Mouse (Mus musculus): Measurements from ENCODE around the gene Gm45213. TPM values are rescaled to one million over a fixed set of nuclear protein-coding genes. Genes with fewer than 3 reads are reported as not detected.
A peak's percentile ranks its signal among the peaks of the same experiment; 100 is the strongest.
"Not testable (repeated sequence)": the region's sequence is repeated elsewhere in the genome, so short reads cannot be mapped to it uniquely, and the experiment has no call there.

The Gm45213 gene
- total RNA-seq, 2 experiments from 2014 or later, result not detected

DNA sequence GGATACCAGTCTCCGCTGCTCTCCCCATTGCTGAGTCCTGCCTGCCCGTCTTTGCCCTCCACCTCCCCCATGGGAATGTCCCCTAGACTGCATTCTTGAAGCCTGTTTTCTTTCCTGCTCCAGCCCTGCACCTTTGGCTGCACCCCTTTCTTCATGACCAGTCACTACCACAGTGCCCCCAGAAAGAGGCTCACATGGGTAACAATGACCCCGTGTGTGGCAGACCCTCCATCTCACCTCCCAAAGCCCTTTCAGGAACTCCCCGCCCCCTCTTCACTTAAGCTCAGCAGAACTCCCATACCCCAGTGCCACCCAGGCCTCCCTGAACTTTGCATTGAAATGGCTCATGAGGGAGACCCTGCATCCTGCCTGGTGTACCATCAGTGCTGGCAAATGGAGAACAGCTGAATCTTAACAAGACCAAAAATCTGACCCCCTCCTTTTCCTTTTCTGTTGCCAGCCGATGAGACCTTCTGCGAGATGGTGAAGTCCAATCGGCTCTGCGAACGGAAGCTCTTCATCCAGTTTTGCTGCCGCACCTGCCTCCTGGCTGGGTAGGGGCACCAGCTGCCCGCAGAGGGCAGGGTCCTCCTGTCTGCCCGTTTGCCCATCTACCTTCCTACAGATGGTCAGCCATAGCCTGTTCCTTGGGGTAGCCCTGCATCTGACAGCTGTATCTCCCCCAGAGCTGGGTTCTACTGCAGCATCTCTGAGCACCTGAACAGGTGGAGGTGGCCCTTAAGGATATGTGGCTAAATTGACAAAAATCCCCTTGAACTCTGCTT, 5.2 kb downstream of the Gm45213 start:
- DNase-seq (ENCODE audit: low spot score in 2 of 2), result no peak

GRCm38 (mm10) chr7:66053946-66054483, 10.6 kb downstream of the Gm45213 start:
- DNase-seq (ENCODE audit: low spot score in 2 of 2), result no peak

GRCm38 (mm10) chr7:66055356-66055755, 12.0 kb downstream of the Gm45213 start:
- not testable (repeated sequence) for DNase-seq (ENCODE audit: low spot score in 2 of 2)

DNA sequence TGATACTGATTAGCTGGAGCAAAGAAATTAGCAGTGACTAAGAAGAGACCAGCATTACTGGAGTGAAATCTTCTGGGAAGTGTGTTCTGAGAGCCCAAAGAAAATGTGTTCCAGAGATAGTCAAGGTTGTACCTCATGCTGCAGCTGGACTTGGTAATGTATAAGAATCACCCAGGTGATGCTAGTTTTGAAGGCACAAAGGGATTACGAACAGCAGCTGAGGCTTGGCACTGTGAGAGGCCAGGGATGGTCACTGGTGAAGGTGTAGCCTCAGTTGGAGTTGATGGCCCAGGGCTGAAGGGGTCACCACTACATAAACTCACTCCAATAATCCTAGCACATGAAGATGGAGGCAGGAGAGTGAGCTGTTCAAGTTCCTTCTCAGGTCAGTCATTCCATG, 15.3 kb downstream of the Gm45213 start, which contains the start of gene Snrpa1:
Gene Snrpa1, plus strand, starts transcription at position 301 of the 400 bp plus-strand sequence.
- no peak for DNase-seq (ENCODE audit: low spot score in 2 of 2)

DNA sequence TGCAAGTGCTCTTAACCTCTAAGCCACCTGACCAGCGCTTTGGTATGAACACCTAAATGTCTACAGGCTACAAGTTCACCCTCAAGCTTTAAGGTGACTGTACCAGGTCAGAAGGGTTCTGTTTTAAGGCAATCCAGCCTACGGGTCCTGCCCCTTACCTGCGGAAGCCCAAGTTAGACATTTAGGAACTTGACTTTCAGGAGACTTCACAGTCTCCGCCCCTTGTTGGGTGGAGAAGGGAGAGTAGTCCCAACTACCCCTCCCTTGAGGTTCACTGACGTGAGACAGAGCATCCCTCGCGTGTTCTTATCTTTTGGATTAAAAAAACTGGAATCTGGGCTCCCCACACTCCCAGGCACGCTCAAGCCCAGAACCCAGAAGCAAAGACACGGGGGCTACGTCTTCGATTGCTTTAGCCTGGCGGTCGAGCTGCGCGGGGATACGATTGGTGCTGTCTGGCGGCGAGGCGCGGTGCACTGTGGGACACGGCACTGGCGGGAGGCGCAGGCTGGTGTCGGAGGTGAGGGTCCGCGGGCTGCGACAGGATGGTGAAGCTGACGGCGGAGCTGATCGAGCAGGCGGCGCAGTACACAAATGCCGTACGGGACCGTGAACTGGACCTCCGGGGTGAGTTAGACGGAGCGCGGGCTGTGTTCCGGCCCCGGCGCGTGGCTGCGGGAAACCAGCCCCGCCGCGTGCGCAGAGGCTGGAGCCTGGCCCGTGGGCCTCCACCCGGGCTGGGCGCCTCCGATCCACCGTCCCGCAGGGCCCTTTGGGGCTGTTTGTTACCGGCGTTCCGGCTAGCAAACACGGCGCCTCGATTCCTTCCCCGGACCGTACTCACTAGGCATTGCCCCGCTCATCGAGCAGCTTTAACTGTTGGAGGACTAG, 16.9 kb downstream of the Gm45213 start:
- DNase-seq (ENCODE audit: low spot score in 2 of 2), result peak; percentile 87 to 89

- DNase-seq (ENCODE audit: low spot score in 2 of 2), result no peak
Measured at GRCm38 (mm10) chr7:66061057-66061456, 17.7 kb downstream of the Gm45213 start.

DNA sequence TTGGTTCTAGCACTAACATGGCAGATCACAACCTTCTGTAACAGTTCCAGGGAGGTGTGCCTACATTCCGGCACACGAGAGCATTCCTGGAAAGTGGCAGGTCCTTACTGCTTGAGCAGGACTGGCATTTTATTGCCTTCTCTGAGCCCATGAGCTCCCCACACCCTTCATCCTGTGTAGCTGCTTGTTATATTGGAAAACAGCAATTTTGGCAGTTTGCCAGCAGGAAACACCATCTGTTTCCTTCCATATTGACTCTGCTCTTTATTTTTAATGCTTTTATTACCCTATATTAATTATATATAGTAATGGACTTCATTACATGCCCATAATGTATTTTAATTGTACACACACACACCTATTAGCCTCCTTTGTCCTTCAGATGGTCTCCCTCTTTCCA, 33.0 kb downstream of the Gm45213 start:
- DNase-seq (ENCODE audit: low spot score in 2 of 2), result no peak

- DNase-seq (ENCODE audit: low spot score in 2 of 2), result peak; percentile 90 to 97
Measured at GRCm38 (mm10) chr7:66079364-66080230, 36.2 kb downstream of the Gm45213 start, which contains the start of gene Selenos. Selenos (plus strand) TSS chr7:66079649.

GRCm38 (mm10) chr7:66080231-66080613, 36.8 kb downstream of the Gm45213 start:
- DNase-seq (ENCODE audit: low spot score in 2 of 2), result no peak

DNA sequence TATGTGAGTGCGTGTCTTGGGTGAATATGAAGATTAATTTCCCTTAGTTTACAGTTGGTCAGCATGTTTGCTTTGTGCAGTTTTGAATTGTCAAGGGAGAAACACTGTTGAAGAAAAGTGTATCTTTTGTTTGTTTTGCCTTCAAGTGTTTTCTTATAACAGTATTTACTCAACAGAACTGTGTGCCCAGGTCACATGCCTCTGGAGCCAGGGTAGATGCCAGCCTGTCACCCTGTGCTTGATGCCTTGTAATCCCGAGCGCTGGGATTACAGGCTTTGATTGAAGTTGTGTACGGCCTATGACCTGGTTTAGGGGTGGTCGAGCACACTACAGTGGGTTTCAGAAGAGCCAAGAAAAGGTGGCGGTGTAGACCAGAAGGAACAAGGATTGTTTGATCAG, 40.4 kb downstream of the Gm45213 start:
- DNase-seq (ENCODE audit: low spot score in 2 of 2), result no peak

- DNase-seq (ENCODE audit: low spot score in 2 of 2), result no peak
Measured at GRCm38 (mm10) chr7:66084546-66084945, 41.1 kb downstream of the Gm45213 start.

GRCm38 (mm10) chr7:66087652-66088051, 44.2 kb downstream of the Gm45213 start:
- DNase-seq (ENCODE audit: low spot score in 2 of 2), result no peak

DNA sequence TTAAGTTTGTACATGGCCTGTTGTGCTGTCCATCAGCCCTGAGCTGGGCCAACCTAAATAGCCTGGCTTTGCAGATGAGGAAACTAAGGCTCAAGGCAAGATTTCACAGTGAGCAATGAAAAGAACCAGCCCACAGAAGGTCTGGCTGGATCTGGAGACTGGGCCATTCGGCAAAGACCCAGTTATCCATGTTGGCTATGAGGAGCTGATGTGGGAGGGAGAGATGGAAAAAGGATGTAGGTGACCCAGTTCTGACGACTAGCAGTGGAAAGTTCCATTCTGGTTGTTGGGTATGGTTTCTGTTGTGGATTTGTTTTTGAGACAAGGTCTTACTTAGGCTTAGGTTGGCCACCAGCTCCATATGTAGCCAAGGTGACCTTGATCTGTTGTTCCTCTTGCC, 44.7 kb downstream of the Gm45213 start:
- DNase-seq (ENCODE audit: low spot score in 2 of 2), result no peak

DNA sequence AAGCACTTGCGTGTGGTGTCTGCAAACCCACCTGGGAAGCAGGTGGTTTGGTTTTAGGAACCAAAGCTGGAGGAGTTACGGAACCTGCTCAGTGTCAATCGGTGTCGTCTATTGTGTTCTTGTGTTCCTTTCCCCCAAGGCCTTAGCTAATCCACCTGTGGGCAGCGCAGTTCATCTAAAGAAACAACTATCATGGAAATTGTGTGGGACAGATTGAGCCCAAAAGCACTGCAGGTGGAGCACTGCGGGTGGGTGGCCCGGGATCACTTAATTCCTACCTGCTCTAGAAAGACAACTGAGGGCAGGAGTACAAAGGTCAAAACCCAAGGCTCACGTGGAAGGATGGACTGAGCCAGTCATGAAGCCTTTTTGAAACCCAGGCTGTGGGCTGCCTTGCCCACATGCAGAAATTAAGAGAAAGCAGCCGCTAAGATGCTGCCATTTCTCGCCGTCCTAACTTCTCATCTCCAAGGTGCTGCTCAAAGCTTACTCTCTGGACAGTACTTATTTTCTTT, 47.3 kb downstream of the Gm45213 start:
- DNase-seq (ENCODE audit: low spot score in 2 of 2), result no peak

- no peak for DNase-seq (ENCODE audit: low spot score in 2 of 2)
Measured at GRCm38 (mm10) chr7:66091553-66091952, 48.2 kb downstream of the Gm45213 start.

DNA sequence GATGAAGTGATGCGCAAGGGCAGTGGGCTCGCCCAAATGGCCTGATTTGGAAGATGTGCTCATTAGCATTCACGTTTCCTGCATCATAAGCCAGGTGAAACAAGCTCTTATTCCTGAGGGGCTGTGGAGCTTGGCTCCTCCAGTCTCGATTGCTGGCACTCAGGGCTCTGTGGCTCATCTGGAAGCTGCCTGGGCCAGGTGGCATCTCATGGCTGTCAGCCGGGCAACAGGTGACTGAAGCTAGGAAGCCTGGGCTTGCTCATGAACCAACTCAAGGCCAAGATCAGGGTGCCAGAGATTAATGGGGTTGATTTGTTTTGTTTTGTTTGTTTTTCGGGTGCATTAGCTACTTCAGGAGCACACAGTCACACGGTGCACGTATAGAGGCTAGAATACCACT, 49.3 kb downstream of the Gm45213 start:
- no peak for DNase-seq (ENCODE audit: low spot score in 2 of 2)

DNA sequence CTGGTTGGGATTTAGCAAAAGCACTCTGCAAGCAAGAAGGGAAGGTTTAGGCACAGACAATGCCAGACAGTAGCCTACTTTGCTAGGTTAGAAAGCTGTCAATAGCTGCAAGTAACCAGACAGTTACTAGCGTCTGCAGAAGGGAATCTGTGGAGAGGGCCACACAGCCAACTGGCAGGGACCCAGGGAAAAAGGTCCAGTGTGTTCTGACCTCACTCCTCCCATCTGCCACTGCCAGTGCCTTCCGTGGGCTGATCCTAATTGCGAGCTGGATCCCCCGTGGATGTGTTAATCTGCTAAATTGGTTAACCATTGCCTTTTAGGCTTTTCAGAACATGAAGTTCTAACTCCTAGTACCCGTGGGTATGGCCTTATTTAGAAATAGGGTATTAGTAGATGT, 50.7 kb downstream of the Gm45213 start:
- DNase-seq (ENCODE audit: low spot score in 2 of 2), result no peak

- DNase-seq (ENCODE audit: low spot score in 2 of 2), result no peak
Measured at GRCm38 (mm10) chr7:66098803-66099202, 55.4 kb downstream of the Gm45213 start.

GRCm38 (mm10) chr7:66101866-66102265, 58.5 kb downstream of the Gm45213 start:
- DNase-seq (ENCODE audit: low spot score in 2 of 2), result peak in 1 of 2 experiments; percentile 57

- DNase-seq (ENCODE audit: low spot score in 2 of 2), result no peak
Measured at GRCm38 (mm10) chr7:66104531-66104930, 61.1 kb downstream of the Gm45213 start.

GRCm38 (mm10) chr7:66105771-66106170, 62.4 kb downstream of the Gm45213 start:
- DNase-seq (ENCODE audit: low spot score in 2 of 2), result no peak

All from layer of hippocampus, postnatal 14 days (tissue).